Mouse (Mus musculus) frontal cortex, postnatal 14 days (tissue): ENCODE results near the gene Podxl.
A peak's percentile ranks its signal among the peaks of the same experiment; 100 is the strongest.
"Not testable (repeated sequence)": the region's sequence is repeated elsewhere in the genome, so short reads cannot be mapped to it uniquely, and the experiment has no call there.

Experiments used
- DNase-seq, 2 experiments: peaks; one replicate each; pipeline ENCODE4 v3.0.0; 2022; ENCODE audit warnings: low spot score in 2 of 2

The Podxl gene

DNA sequence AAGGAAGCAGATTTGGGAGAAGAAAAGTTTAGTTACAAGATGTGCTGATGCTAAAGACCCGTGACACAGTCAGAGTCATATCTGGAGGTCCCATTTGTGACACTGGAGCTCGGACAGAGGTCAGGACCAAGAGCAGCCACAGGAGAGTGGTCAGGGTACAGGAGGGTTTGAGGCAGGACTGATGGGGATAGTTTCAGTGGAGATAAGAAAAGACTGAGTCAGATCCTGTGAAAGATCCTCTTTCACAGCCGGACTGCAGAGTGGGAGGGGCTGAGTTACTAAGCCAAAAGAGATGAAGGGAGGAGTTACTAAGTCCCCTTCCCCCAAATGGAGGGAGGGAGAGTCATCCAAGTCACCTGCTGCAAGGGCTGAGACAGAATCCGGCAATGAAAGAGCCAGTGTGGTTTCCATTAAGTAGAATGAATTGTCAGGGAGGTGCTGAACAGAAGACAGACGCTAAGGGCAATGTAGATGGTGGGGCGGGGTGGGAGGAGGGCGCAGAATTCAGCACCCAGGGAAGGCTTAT, 4.4 kb upstream of the Podxl start:
- no peak for DNase-seq

DNA sequence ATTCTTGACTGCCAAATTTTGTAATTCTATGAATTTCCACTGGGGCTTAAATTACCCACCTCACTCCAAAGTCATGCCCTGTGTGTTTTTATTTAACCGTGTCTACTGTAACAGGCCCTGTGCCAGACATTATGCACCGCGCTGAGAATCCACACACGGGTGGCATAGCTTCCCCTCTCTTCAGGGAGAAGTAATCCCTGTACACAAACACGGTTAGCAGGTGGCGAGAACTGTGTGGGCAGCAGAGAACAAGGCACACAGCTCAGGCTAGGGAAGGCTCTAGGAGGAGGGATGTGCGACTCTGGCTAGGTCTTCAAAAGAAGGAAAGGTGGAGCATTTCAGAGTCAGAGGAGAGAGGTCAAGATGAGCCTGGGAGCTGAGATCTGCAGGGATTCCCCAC, 3.4 kb upstream of the Podxl start:
- DNase-seq = no peak

DNA sequence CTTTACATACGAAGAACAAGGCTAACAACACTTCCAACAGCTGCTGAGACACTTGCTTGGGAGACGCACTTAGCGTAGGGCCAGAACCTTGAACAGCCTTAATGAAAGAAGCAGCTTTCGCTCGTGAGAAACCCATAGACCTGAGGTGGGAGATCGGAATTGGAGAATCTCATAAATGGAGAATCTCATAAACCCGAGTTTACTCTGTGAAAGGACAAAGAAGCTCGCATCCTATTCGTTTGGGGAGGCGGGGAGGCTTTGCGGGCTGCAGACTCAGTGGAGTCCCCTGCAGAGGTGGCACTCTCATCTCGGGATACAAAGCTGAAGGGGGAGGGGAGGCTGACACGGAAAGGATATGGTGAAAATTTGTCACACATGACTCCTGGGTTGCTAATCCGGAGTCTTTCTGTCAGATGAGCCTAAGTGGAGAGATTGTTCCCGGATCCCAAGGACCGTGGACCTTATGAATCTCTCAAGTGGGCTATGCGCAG, 1.2 kb upstream of the Podxl start:
- no peak for DNase-seq

DNA sequence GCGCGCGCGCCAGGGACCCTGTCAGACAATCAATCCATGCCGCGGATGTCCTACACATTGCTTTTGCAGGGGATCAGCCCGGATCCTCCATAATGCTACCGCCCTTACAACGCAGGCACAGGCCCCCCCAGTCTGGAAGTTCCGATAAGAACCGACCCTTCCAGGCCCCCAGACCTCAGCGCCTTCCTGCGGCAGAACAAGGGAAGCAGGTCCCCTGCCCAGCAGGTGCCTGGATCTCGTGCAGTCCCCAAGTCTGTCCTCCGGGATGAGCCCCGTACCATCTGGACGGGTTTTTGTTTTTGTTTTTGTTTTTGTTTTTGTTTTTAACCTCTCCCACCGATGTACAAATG, 376 bp upstream of the Podxl start:
- no peak for DNase-seq

DNA sequence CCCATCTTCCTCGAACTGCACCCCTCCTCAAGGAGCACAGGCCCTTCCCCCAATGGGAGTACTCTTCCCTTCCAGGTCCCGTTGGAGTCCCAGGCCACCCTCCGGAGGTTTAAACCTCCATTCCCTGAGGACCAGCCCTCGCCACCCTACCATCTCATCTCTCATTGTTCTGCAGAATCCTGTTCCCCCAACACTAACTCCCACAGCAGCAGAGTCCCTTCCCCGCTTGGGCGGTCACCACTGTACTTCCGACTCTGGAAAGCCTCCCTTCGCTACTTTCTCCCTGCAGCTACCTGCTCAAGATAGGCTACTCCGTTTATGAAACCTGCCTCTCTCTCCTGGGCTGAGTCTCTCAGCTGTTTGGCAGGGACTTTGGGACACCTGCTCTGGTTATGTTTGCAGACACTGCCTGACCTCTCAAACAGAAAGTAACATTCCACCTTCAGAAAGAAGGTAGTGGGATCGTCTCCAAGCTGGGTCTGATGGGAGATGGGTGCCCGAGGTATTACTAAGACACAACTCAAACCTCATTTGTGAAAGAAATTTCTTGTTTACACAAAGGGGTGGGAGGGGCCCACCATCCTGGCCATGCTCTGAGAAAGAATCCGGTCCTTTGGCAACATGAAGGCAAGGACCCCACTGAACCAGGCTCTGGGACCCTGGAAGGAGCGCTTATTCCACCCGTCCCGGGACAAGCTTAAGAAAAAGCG, 1.3 kb downstream of the Podxl start:
- DNase-seq = no peak

DNA sequence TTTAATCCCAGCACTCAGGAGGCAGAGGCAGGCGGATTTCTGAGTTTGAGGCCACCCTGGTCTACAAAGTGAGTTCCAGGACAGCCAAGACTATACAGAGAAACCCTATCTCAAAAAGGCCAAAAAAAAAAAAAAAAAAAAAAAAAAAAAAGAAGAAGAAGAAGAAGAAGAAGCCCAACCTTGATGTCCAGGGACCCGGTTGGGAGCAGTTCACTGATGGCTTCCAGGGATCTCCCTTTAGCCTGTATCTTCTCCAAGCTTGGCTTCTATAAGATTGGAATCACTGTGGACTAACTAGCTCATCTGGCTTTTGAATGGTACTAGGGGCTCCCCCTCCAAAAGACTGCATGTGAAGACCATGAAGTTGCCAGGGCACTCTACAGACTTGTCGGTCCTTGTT, 1.8 kb downstream of the Podxl start:
- DNase-seq = not testable (repeated sequence)

DNA sequence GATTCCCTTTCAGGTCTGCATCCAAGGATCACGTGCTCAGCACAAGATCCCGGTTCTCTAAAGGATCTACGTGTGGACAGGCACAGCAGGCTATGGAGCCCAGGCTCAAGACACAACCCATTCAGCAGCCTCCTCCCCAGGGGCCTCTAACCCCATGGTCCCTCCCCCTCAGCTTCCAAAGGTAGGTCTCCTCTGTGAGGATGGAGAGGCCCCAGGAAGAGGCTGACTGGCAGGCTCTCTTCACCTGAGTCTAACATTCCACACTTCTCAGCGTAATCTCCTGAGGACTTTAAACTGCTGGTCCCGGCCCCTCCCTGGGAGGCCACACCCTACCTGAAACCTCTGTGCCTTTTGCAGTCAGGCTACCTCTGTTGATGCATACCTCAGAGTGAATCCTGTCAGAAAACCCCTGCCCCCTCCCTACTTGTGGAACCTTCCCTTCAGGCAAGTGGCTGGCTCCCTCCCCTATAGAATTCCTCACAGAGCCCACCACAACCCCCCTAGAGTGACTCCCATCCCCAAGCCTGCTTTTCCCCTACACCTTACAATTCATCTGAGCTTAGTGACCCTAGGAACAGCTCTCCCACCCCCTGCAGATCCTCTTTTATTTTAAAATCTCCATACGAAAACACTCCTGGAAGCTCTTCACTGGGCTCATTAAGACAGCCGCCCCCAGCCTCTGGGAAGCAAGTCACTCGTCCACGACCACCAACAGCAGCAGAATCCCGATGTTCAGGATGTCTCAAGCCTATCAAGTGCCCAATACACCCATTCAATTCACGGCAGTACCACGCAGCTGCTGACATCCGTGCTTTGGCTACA, 3.4 kb downstream of the Podxl start:
- no peak for DNase-seq

DNA sequence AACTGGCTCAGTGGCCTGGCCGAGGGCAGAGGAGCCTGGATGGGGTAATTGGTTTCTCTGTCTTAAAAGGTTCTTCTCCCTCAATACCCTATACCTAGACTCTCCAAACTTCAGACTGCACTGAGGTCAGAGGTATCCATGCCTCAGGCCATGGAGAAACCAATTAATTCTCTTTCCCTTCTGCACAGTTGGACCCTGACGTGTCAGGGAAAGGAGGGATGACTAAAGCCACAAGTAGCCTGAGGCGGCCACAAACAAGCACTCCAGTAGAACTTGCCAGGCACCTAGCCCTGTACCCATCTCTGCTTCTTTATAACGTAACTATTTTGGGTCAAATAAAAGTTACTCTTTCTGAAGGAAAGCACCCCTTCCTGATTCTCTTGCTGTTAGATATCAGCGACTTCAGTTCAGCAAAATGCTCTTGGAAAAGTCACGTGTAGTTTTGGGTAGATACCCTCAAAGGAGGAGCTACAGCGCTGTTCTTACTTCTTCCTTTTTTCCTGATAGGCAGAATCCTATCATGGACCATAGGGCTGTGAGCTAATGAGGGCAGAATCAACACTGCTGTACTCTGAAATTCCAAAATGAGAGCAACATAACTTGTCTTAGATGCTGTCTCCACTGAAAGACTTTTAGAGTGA, 7.2 kb downstream of the Podxl start:
- no peak for DNase-seq

DNA sequence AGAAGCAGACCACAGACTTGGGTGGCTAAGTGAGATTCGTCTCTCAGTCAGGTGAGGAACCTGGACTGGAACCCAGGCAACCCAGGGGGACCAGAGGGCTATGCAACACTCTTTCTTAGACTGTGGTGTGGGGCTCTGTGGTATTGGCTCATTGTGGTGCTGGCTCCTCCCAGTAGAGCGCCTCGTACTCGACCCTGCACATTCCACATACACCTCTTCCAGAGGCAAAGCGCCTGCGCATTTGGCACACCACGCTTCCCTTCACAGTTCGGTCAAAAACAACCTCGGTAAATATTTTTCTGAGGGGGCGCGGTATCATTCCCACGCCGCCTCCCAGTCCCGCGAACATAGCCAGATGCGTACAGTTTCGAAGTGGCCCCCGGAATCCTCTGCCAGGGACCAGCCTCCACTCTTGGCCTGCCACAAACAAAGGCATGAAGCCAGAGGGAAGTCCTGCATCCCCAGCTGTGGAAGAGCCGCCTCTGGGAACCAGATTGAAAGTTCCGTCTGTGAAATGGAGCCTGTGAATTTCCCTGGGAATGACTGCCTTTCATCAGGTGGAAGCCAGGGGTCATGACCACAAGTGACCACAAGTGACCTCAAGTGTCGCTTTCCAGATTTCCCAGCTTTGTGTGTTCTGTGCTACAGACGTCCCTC, 12.8 kb downstream of the Podxl start:
- no peak for DNase-seq

DNA sequence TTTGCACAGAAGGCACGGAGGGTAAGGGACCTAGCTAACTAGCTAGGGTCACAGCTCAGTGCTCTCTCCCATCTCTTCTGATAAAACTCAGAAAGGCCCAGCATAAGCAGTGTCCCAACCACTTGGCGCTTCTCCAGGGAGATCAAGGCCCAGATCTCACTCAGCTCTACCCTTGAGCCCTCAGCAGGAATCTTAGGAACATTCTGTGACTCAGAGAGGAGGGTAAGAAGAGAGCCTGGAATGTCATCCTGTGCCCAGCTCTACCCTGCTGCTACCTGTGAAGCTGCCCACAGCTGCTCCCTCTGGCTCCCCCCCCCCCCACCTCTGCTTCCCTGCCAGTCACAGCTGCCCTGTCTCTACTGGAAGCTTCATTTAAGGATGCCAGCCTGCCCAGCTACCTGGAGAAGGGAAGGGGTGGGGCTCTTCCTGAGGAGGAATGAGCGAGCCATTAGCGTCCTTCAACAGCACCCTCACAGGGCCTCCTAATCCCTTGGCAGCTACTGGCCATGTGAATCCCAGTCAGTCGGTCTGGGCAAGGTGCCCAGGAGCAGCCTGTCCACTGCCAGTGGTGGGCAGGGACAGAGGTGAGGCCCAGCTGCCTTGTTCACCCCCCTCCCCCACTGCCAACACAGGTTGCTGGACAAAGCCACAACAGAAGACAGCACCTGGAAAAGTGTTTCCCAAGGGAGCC, 14.3 kb downstream of the Podxl start:
- no peak for DNase-seq

DNA sequence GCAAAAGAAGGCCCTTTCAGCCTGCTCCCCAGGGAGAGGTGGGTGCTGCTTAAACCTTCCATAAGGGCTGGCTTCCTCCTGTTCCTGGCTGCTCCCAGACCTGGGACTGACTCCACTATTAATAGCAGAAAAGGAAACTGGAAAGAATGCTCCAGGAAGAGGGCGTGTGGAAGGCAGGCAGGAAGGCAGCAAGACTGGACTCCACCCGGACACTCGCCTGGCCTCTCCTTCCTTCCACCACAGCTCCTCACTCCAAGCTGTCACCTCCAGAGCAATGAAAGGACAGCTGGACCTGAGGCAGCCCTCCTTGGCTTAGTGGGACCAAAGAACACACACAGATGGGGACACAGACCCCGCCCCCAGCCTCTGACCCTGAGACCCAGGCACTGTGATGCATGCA, 19.5 kb downstream of the Podxl start:
- DNase-seq = no peak

DNA sequence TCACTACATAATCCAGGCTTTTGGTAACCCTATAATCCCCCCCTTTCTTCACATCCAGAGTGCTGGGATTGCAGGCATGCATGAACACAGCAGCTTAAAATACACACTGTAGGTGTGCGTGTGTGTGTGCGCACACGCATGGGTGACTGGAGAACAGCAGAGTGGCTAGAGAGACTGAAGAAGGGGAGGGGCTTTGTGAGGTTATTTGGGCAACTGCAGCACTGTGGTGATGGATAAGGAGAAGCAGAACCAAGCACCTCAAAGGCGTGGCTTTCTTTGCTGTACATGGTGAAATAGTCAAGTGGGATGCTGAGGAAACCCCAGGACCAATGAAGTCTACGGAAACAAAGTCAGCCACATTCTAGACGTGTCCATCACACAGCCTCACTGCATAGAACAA, 23.8 kb downstream of the Podxl start:
- DNase-seq = no peak

DNA sequence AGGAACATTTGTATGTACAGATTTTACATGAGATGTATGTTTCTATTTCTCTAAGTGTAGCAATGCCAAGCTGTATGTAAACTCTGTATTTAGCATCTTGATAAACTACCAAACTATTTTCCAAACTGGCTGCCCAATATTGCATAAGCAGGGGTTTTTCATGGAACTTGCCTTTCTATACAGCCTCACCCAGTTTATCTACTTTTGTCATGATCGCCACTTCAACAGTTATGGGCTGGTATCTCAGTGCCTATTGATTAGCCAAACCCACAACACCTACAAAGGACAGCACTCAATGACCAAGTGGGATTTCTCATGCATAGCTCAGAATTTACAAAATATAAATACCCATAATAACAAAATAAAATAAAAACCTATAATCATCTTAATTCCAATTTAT, 25.7 kb downstream of the Podxl start:
- DNase-seq = no peak

DNA sequence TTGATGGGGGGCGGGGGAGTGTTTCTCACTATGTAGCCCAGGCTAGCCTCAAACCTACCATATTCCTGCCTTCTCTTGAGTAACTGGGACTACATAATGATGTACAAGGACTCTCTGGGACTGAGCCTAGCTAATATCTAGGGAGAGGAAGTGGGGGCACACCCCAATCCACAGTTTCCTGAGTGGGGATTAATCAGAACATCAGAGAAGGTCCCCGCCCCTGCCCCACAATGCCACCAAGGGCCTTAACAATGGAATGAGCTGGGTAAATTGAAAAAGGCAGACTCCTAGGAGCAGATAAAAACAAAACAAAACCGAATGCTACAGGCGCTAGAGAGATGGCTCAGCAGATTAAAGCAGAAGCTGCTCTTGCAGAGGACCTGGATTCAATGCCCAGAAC, 26.6 kb downstream of the Podxl start:
- DNase-seq = no peak

DNA sequence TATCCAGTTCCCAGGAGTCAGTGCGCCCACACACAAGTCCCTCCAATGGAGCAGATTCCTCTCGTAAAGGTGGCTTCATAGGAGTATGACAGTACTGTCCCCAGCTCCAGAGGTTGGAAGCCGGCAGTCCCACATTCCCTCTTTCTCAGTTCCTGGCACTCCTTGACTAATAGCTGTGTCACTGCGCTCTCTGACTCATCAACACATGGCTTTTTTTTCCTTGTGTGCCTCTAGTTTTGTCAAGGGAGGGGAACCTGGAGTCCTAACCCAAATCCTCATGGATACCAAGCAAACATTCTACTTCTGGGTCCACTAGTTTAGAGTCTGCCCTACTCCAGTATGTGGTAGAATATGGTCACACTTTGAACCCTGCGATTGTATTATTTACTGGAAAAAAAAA, 29.1 kb downstream of the Podxl start:
- DNase-seq = no peak

DNA sequence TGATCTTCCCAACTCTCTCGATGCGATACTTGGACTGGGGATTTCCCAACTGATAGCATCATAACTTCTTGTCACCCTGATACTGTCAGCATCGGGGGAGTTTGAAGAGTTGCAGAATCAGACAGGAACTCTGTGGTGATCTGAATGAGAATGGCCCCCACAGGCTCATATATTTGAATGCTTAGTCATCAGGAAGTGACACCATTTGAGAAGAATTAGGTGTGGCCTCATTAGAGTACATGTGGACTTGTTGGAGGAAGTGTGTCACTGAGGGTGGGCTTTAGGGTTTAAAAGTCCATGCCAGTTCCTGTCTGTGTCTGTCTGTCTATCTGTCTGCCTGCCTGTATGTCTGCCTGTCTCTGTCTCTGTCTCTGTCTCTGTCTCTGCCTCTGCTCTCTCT, 31.9 kb downstream of the Podxl start:
- DNase-seq = no peak

DNA sequence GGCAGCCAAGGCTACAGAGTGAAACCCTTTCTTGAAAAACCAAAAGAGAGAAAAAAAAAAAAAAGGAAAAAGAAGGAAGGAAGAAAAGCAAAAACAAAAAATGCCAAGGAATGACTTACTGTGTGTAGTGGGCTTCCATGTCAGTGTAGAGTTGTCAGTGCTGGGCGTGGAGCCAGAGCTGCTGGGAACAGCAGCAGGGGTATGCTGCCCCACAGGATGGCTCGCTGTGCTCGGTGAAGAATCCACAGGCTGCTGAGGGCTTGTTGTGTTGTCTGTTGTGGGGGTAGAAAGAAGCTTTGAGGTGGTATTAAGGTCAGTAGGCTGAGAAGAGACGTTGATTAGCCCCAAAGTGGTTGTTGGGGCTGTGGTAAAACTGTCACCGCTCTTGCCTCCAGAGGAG, 35.4 kb downstream of the Podxl start:
- DNase-seq = no peak

DNA sequence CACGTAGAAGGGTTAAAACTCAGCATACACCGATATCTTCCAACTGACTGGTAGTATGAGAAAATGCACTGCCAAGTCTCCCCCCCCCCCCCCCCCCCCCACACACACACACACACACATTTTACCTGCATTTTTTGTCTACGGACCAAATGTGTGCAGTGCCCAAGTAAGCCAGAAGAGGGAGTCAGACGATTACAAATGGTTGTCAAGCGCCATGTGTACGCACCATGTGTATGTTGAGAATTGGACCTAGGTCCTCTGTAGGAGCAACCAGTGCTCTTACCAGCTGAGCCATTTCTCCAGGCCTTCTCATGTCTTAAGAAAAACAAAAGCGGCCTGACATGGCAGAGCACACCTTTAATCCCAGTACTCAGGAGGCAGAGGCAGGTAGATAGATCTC, 35.9 kb downstream of the Podxl start:
- DNase-seq = peak in 1 of 2 experiments; percentile 62

DNA sequence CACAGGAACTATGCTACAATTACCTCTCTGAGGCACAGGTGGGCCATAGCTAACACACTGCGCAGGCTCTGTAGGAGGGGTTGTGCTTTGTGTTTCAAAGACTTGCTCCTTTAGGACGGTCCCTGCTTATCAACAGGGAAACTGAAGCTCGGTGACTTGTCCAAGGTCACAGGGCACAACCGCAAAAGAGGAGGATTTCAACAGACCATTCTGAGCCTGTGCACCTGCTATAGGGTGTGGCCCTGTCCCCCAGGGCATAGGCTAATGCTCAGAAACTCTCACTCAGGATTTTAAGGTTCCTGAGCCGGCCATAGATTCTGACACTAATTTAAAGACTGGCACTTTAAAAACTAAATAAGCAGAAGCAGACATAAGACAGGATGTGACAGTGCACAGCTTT, 36.9 kb downstream of the Podxl start:
- DNase-seq = no peak

DNA sequence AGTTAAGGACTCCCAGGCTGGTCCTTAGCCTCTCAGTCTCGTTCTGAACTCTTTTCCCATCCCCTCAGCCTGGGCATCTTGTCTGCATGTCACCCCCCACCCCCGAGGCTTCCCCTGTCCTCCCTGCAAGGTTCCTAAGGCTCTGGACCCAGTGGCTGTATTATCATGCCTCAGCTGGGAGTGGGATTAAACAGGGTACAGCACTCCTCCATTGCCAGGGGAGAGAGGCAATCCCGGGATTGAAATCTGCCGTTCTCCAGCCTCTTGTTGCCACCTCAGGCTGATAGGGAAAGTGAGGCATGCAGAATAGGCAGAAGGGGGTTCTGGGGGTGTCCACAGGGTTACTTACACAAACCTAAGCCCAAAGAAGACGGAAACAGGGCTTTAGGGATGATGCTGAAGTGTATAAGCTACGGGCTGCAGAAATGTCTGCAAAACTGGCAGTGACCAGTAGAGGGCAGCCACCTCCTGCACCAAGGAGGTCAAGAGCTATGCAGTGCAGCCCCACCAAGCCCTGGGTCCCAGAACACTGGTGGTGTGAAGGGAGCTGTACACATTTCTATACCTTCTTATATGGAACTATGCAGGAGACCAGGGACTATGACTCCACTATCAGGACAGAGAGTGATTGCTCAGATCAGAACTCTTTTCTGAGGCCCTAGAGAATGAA, 38.4 kb downstream of the Podxl start:
- peak in 1 of 2 experiments; percentile 65 for DNase-seq

DNA sequence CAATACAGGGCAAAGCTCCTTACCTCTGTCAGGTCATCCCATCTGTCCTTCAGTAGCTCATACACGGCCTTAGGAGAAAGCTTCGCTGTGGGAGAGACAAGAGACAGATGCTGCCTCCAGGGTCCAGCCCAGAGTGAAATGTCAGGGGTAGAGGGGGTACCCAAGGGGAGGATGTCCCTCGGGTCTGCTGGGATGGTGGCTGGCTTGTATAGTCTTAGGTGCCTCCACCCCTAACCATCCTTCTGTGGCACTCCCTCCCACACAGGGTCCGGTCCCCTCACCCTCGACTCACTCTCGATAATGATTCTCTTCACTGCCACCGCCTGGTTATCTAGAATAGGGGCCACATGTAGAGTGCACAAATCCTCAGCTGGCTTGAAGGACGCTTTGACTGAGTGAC, 39.1 kb downstream of the Podxl start:
- DNase-seq = no peak
